Mouse (Mus musculus) bone marrow macrophage, adult 2 months (primary cell): ENCODE results near the gene Tstd2.

ENCODE experiments used
- CTCF ChIP-seq: IDR thresholded peaks from 2 replicates; pipeline ENCODE4 v1.5.1; 2012; ENCODE audit warnings: low read depth, mild to moderate bottlenecking, low read length, moderate library complexity
- POLR2A ChIP-seq: IDR thresholded peaks from 2 replicates; pipeline ENCODE4 v1.6.1; 2012; ENCODE audit warnings: mild to moderate bottlenecking, low read depth, low read length, borderline replicate concordance

GRCm38 (mm10) chr4:46085223-46085811 lies 53.2 kb downstream of the Tstd2 start:
- TF ChIP-seq CTCF (0 out of 2 replicates have a peak, but pooled peaks have one; percentile 9), POLR2A (no peak)
